Mouse (Mus musculus): ENCODE measurements around the gene Rarb.

- TF ChIP-seq EP300 (IDR thresholded peaks at IDR 0.05; ENCODE audit: low read depth) (no peak), CTCF (IDR thresholded peaks at IDR 0.05; ENCODE audit: low read depth) (no peak)
Measured at GRCm38 (mm10) chr14:16758773-16759434, 60.1 kb downstream of the Rarb start.
